Mouse (Mus musculus) activated CD4-positive, CD25-positive, alpha-beta regulatory T cell, adult 4 months (primary cell): Measurements from ENCODE around the gene Mybphl. TPM values are rescaled to one million over a fixed set of nuclear protein-coding genes. Genes with fewer than 3 reads are reported as not detected.

Experiments
- ATAC-seq: one replicate; pipeline ENCODE4 v1.8.0; 2017
- polyA plus RNA-seq, 2 experiments: library from polyadenylated mRNA; unstranded; fragments of 100-300 nt; shearing (Covaris generic); gene quantifications; one replicate each; pipeline ENCODE4 v1.2.1; 2017

The Mybphl gene
- polyA plus RNA-seq, 2 experiments from 2014 or later: not detected

DNA sequence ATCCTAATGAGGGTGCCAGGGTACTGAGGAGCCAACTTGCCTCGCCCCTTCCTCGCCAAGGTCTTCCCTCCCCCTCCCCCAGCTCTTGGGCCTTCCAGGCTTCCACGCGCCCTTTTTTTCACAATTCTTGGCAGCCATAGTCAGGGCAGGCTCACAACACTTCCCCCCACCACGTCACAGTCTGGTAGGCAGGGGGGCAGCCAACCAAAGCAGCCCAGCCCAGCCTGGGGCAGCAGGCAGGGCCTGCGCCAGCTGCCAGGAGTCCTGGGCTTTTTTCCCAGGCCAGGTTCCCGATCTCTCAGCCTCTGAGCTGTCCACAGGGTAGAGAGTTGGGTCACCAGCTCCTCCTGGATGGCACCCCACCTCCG is 47.0 kb downstream of the Mybphl start:
- no peak for ATAC-seq

DNA sequence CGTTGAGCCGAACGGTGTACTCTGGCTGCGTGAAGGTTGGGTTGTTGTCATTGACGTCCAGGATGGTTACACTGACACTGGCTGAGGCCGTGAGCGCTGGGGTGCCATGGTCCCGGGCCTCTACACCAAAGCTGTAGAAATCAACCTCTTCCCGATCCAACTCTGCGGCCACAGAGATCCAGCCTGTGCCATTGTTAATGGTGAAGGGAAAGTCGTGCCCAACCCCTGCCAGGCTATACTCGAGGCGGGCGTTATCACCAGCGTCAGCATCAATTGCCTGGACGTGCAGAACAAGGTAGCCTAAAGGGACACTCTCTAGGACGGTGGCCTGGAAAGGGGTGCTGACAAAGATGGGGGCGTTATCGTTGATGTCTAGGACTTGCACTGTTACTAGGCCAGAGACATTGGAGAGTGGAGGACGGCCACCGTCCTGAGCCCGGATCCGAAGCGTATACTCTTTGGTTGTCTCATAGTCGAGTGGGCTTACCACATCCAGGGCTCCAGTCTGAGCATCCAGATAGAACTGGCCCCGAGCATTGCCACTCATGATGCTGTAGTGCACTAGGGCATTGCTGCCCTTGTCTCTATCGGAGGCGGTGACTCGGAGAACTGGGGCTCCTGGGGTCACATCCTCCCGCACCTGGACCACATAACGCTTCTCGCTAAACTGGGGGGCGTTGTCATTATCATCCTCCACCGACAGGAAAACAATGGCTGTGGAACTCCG is 49.1 kb downstream of the Mybphl start:
- no peak for ATAC-seq

DNA sequence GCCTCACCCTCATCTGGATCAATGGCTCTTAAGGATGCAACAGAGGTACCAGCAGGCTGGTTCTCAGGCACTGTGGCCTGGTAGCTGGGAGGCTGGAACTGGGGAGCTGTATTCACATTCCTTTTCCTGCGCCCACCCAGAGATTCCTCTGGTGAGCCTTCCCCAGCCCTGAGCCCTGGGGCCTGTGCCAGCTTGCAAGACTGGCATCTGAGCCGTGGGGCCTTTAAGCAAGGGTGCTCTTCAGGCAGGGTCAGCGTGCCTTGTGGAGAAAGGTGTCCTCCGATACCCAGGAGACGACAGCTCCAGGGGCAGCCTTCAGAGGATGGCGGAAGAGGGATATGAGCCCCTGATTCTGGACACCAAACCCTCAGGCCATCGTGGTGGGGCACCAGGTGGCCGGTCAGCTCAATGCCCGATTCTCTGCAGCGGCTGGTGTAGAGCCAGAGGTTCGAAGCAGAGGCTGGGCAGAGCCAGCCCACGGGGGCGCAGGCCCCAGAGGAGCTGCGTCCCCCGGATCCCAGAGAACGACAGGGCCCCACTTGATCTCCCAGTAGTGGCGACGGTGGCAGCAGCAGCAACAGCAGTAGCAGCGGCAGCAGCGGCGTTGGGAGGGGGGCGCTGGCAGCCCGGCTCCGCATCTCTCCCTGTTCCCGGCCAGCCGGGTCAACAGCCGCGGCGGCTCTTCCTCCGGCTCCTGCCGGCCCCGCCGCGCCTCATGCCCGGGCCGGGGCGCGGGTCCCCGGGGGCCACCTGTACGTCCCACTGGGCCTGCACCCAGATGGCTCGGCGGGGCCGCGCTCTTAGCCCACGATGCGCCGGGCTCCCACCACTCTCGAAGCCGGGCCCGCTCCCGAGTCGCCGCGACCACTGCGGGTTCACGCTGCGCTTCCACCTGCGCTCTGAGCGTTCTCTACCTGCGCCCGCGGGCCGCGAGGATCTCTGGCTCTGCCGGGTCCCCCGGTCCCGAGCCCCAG is 50.4 kb downstream of the Mybphl start, which contains the start of gene Celsr2:
Gene Celsr2 (minus strand): TSS at position 696 of the 974 bp plus-strand sequence.
- peak; percentile 5 for ATAC-seq

DNA sequence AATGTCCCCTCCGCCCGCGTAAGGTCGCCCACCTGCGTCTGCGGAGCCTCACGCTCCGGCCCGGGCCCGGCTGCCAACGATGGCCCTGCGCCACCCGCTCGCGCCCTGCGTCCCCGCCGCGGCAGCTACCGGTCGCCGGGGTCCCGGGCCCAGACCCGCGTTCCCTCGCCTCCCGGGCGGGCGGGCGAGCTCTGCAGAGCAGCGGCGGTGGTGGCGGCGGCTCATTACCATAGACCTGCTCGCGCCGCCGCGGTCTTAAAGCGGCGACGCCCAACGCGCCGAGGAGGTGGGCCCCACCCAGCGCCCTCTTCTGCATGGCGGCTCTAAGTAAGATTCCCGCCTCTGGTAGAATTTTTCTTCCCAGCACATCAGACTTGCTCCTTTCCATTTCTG is 51.1 kb downstream of the Mybphl start:
- peak; percentile 96 for ATAC-seq

DNA sequence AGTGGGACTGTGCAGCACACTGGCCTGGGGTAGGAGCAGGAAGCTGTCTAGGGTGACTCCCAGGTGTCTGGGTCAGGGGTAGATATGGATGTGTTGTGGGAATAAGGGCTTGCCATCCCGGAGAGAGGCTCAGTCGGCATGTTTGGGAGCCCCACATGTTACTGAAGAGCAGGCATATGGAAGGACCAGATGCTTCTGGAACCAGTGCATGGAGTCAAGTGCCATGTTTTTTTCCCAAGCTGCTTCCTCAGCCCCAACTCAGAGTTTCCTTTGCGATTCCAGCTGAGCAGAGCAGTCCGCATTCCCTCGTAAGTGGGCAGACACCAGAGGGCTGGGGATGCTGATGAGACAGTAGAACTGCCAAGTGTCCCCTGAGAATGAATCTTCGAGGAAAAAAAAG is 58.3 kb downstream of the Mybphl start:
- no peak for ATAC-seq

DNA sequence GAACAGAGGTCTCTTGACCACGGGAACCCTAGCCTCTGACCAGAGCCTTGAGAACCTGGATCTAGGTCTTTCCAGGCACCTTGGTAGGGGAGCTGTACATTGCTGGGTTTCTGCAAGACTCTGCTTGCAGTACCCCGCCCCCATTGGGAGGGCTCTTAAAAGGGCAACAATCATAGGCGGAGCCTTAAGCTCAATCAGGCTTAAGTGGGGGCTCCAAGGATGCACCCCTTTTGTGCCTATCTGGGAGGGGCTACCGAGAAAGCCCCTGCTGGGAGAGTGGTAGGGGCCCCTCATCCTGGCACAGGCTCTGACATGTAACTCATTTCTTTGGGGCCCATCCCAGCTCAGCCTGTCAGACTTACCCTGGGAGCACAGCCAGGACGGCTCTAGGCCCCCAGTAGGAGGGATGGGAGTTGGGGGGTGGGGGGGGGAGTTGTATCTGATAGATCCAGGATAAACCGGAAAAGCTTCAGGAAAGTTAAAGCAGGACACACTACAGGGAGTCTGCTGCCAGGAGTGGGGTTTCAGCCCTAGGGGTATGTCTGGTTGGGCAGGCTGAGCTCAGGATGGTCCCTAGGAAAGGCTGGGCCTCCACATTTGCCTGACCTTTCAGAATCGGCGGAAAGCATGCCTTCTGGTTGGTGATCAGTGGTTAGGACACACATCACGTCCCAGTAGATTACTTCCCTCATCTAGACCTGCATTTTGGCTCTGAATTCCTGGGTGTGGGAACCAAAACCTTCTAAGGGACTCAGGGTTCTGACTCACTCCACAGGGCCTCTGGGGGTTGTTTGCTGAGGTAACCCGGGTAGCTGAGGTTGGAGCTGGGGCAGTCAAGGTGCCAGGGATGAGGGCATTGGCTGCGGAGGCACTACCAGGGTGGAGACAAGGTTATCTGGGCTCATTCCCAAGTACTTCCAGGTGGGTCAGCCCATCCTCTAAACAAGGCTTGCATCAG is 59.4 kb downstream of the Mybphl start:
- peak; percentile 66 for ATAC-seq

DNA sequence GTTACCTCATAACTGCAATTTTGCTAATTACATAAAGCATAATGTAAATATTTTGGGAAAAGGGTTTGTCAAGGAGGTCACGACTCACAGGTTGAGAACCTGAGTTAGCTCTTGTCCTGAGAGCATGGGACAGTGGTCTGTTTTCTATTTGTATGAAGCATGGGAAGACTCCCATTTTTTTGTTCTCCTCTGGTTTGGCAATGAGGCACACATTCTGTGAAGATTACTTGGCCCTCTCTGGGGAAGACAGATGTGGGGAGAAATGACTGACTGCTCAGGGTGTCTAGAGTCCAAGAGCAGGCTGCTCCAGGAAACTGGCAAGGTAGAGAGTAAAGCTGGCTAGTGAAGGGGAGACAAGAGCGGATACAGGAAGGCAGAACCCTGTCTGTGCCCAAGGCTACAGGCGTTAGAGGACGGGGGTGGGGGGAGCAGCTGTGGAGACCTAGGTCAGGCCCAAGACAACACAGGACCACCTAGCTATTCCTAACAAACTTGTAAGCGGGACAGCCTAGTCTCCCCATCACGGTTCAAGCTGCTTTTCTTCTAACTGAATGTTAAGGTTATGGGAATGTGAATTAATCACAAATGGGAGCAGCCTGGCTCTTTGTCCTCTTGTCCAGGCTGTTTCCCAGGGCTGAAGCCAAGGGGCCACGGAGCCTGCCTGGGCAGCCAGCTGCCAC is 60.4 kb downstream of the Mybphl start:
- ATAC-seq: no peak

DNA sequence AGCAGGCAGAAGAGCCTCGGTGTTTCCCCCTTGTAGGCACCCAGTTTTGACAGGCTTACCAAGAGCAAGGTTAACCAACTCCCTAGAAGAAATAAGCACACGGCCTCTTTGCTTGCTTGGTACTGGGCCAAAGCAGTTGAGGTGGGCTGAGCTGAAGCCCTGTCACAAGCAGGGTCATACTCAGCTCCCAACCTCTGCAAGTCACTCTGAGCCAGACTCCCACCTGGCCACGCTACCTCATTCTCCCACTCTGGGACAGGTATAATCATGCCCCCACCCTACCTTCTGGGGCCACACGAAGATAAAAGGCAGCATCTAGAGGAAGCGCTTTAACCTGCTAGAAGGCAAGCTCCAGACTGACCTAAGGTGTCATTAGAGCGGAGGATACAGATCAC is 60.9 kb downstream of the Mybphl start:
- ATAC-seq: no peak

Other genes with a start within 250 kb of the Mybphl start
- gene Gnai3, start 218.8 kb upstream of the Mybphl start, polyA plus RNA-seq: 100 to 1,000 TPM; 109 to 113 TPM
- not detected for gene Gpr61, start 210.0 kb upstream of the Mybphl start, polyA plus RNA-seq
- gene Amigo1, start 178.6 kb upstream of the Mybphl start, polyA plus RNA-seq: under 1 TPM; 0.09 to 0.19 TPM
- gene Cyb561d1, start 163.7 kb upstream of the Mybphl start, polyA plus RNA-seq: 1 to 10 TPM; 5.9 to 6.9 TPM
- 1 to 10 TPM; 4.3 to 7.8 TPM for gene Atxn7l2, start 154.0 kb upstream of the Mybphl start, polyA plus RNA-seq
- not detected for gene Sypl2, start 138.3 kb upstream of the Mybphl start, polyA plus RNA-seq
- 100 to 1,000 TPM; 196 to 245 TPM for gene Psma5, start 108.0 kb upstream of the Mybphl start, polyA plus RNA-seq
- gene Sort1, start 80.8 kb upstream of the Mybphl start, polyA plus RNA-seq: under 1 TPM in 1 of 2 experiments, not detected in 1; 0.07 TPM
- gene Psrc1, start 18.9 kb downstream of the Mybphl start, polyA plus RNA-seq: 10 to 100 TPM in 1 of 2 experiments, 1 to 10 TPM in 1; 7.8 to 10.3 TPM
- gene Celsr2, start 50.6 kb downstream of the Mybphl start, polyA plus RNA-seq: under 1 TPM; 0.33 to 0.65 TPM
- gene Sars, start 80.3 kb downstream of the Mybphl start, polyA plus RNA-seq: 100 to 1,000 TPM; 146 to 151 TPM
- gene 1700013F07Rik, start 169.2 kb downstream of the Mybphl start, polyA plus RNA-seq: not detected
- gene 5330417C22Rik, start 171.6 kb downstream of the Mybphl start, polyA plus RNA-seq: 1 to 10 TPM; 1.2 to 1.4 TPM
- 10 to 100 TPM; 26.1 to 27.0 TPM for gene Tmem167b, start 197.6 kb downstream of the Mybphl start, polyA plus RNA-seq
- 10 to 100 TPM; 18.3 to 24.5 TPM for gene Taf13, start 206.8 kb downstream of the Mybphl start, polyA plus RNA-seq
- 1 to 10 TPM; 6.1 to 9.1 TPM for gene Wdr47, start 226.4 kb downstream of the Mybphl start, polyA plus RNA-seq